Mouse (Mus musculus) embryonic facial prominence, embryonic 10.5 days (tissue): ENCODE results near the gene Lrpap1. TPM values are rescaled to one million over a fixed set of nuclear protein-coding genes. Genes with fewer than 3 reads are reported as not detected.
A peak's percentile ranks its signal among the peaks of the same experiment; 100 is the strongest.

Experiments
- DNase-seq: peaks from one replicate; pipeline ENCODE4 v3.0.0-alpha.2; 2017; ENCODE audit warnings: low spot score
- H3K27ac ChIP-seq: fragments of 300-500 bp; sonication (generic); replicated peaks from 2 replicates; pipeline ENCODE4 v1.5.1; 2016; ENCODE audit warnings: mild to moderate bottlenecking
- H3K27me3 ChIP-seq: fragments of 300-500 bp; sonication (generic); replicated peaks from 2 replicates; pipeline ENCODE4 v1.6.1; 2016; ENCODE audit warnings: low read depth, mild to moderate bottlenecking; ENCODE audit not compliant: poor library complexity, severe bottlenecking
- H3K36me3 ChIP-seq: fragments of 300-500 bp; sonication (generic); replicated peaks from 2 replicates; pipeline ENCODE4 v1.6.1; 2016; ENCODE audit warnings: mild to moderate bottlenecking, moderate library complexity
- H3K4me1 ChIP-seq: fragments of 300-500 bp; sonication (generic); 2 replicates; pipeline ENCODE4 v1.6.1; 2016
- H3K4me3 ChIP-seq: fragments of 300-500 bp; sonication (generic); 2 replicates; pipeline ENCODE4 v1.5.1; 2016; ENCODE audit warnings: mild to moderate bottlenecking, moderate library complexity
- H3K9me3 ChIP-seq: fragments of 300-500 bp; sonication (generic); 2 replicates; pipeline ENCODE4 v1.6.1; 2016; ENCODE audit warnings: mild to moderate bottlenecking
- WGBS: fragments of 180-500 bp; shearing (Covaris S2); methylation state at CpG from one replicate; pipeline ENCODE4 v1.1.7; 2016; 5-methylcytosine and 5-hydroxymethylcytosine counted together
- polyA plus RNA-seq: library from polyadenylated mRNA; unstranded; fragments of >200 nt; fragmentation: Nextera tagmentation; extraction: Ambion mirVana; gene quantifications from 2 replicates; pipeline ENCODE4 v1.2.1, GENCODE M21; 2016

The Lrpap1 gene
- polyA plus RNA-seq, 1 experiment from 2014 or later, result 72.4 TPM

DNA sequence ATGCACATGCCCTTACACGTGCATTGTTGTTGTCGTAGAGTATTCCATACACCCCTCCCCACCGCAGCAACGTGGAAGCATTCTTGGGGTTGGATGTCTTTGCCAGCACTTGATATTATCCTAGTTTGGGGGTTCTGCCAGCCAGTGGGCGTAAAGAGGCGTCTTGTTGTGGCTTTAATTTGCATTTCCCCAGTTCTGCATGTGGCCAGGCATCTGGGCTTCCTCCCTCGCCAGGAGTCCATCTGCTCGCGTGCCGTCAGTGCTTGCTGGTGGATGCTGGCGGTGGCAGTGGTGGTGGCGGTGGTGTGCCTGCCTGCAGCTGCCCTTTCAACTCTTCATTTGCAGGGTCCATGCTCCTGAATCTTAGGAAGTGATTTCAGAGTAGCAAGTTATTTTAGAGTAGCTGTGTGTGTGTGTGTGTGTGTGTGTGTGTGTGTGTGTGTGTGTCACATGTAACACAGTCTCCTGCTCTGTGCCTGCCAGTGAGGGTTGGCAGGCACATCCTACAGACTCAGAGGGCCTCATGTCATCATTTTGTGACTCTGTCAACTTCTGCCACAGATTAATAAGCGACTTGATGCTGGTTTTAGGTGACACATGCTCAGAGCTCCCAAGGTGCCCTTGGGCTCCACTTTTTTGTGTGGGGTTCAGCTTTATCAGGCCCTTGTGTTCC, 32.1 kb upstream of the Lrpap1 start:
- H3K4me3 ChIP-seq, result no peak overlapping the region
- H3K36me3 ChIP-seq, result no peaks in the 10 kb centered on the region
- no peaks in the 10 kb centered on the region for H3K9me3 ChIP-seq
- H3K27ac ChIP-seq, result no peak overlapping the region
- peaks cover 7% of the 10 kb centered on the region for H3K4me1 ChIP-seq
- no peaks in the 10 kb centered on the region; the same call in 1 of the 2 replicates for H3K27me3 ChIP-seq
- 73% methylated on average over 13 of the region's 13 CpGs for WGBS
- DNase-seq, result no peak

DNA sequence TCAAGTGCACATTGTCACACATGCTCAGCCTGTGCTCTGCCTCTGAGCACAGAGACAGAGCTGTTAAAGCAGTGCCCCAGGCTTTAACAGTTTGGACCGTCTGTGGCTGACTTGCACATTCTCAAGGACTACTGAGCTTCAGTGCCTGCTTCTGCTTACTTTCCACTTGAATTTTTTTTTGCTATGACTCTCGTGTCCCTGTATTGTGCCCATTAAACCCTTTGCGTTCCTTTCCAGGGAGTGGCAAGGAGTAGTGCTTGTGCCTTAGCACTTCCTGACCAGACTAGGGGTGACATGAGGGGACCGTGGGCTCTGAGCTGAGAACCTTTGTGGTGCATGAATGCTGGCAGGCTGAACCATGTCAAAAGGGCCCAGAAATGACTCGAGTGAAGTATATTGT, 30.3 kb upstream of the Lrpap1 start:
- Histone ChIP-seq H3K4me1 (peaks cover 4% of the 10 kb centered on the region; the same call in 1 of the 2 replicates), H3K4me3 (no peak overlapping the region), H3K27ac (no peak overlapping the region), H3K27me3 (no peaks in the 10 kb centered on the region; the same call in 1 of the 2 replicates), H3K9me3 (no peaks in the 10 kb centered on the region), H3K36me3 (no peaks in the 10 kb centered on the region)
- no peak for DNase-seq
- 73% methylated on average over 5 of the region's 5 CpGs for WGBS

DNA sequence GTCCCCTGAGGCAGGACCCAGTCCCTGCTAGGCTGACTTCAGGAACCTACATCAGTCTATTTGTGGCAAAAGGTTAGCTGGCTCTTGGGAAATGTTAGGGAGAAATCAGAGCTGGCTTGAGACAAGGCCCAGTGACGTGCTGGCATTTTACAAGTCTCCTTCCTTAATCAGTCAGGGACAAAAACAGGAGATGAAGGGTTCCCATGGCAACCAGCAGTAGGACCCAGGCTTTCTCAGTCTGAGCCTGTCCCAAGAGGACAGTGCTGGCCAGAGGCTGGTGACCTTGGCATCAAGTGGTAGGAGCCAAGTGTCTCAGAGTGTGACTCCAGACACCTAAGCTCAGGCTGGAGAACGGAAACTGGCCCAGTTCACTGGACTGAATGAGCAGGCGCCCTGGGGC, 28.7 kb upstream of the Lrpap1 start:
- no peak for DNase-seq
- WGBS, result 62% methylated on average over 3 of the region's 3 CpGs

DNA sequence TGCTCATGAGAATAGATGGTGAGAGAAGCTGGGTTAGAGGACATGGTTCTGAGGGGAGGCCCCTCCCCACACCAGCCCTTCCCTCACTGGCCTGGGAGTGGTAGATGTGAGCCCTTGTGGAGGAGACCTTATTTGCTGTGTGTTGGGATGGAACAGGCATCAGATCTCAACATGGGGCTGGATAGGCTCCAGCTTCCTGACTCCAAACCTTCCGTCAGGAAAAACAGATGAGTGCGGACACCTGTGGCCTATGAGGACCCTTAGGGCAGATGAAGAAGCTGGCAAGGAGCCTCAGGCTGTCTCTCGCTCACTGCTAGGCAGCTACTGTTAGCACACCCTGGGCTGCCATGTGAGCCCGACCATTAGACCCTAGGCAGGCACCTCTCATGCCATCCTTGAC, 27.9 kb upstream of the Lrpap1 start:
- Histone ChIP-seq H3K9me3 (no peaks in the 10 kb centered on the region), H3K27ac (no peak overlapping the region), H3K27me3 (no peaks in the 10 kb centered on the region), H3K4me3 (no peak overlapping the region), H3K36me3 (no peaks in the 10 kb centered on the region), H3K4me1 (peaks cover 4% of the 10 kb centered on the region; the same call in 1 of the 2 replicates)
- 86% methylated on average over 4 of the region's 4 CpGs for whole genome bisulfite sequencing
- DNase-seq, result no peak

More for the DNA sequence above, 28.7 kb upstream of the Lrpap1 start:
- no peak overlapping the region for H3K4me3 ChIP-seq
- no peaks in the 10 kb centered on the region for H3K9me3 ChIP-seq
- H3K36me3 ChIP-seq, result no peaks in the 10 kb centered on the region
- peaks cover 4% of the 10 kb centered on the region; the same call in 1 of the 2 replicates for H3K4me1 ChIP-seq
- H3K27me3 ChIP-seq, result no peaks in the 10 kb centered on the region; the same call in 1 of the 2 replicates
- no peak overlapping the region for H3K27ac ChIP-seq

DNA sequence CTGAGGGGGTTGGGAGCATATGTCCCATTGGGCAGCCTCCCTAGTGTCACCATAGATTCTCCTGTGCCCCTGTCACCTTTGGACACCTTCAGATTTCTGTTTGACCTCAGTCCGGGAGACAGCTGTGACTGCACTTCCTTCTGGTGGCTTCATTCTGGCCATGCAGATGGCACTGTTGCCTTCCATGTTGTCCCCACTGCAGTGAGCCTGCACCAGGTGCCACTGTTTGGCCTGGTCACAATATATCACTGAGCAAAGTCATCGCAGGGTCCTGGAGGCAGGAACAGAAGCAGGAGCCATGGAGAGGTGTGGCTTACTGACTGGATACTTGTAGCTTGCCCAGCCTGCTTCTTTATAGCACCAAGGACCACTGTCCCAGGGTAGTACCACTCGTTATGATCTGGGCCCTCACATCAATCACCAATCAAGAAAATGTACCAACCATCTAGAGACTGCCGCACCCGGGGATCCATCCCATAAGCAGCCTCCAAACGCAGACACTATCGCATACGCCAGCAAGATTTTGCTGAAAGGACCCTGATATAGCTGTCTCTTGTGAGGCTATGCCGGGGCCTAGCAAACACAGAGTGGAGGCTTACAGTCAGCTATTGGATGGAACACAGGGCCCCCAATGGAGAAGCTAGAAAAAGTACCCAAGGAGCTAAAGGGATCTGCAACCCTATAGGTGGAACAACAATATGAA, 26.9 kb upstream of the Lrpap1 start:
- WGBS, result 91% methylated on average over 9 of the region's 9 CpGs
- peaks cover 4% of the 10 kb centered on the region; the same call in 1 of the 2 replicates for H3K4me1 ChIP-seq
- no peaks in the 10 kb centered on the region for H3K27me3 ChIP-seq
- no peak overlapping the region for H3K27ac ChIP-seq
- no peaks in the 10 kb centered on the region for H3K36me3 ChIP-seq
- no peak for DNase-seq
- no peaks in the 10 kb centered on the region for H3K9me3 ChIP-seq
- H3K4me3 ChIP-seq, result no peak overlapping the region

DNA sequence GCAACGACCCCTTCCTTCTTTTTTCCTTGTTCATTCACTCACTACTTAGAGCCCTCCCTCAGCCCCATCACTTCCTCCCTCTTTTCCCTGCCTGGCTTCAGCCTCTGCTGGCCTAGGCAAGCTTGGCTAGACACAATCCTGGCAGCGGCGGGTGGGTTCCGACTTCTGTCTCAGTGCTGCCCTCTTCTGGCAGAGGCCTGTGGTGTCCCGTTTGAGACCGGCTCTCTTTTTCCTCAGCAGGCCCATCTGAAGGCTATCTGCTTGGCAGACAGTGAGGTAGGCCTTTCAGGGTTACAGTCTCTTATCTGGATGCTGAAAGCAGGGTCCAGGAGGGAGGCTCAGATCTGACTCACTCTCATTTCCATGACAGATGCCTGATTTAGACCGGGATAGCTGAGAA, 26.2 kb upstream of the Lrpap1 start:
- DNase-seq, result peak; percentile 88
- no peaks in the 10 kb centered on the region for H3K36me3 ChIP-seq
- H3K27ac ChIP-seq, result peak overlapping the region; percentile 40; the same call in 1 of the 2 replicates
- peaks cover 4% of the 10 kb centered on the region; the same call in 1 of the 2 replicates for H3K4me1 ChIP-seq
- 6% methylated on average over 7 of the region's 7 CpGs for WGBS
- no peak overlapping the region for H3K4me3 ChIP-seq
- no peaks in the 10 kb centered on the region for H3K27me3 ChIP-seq
- no peaks in the 10 kb centered on the region for H3K9me3 ChIP-seq

DNA sequence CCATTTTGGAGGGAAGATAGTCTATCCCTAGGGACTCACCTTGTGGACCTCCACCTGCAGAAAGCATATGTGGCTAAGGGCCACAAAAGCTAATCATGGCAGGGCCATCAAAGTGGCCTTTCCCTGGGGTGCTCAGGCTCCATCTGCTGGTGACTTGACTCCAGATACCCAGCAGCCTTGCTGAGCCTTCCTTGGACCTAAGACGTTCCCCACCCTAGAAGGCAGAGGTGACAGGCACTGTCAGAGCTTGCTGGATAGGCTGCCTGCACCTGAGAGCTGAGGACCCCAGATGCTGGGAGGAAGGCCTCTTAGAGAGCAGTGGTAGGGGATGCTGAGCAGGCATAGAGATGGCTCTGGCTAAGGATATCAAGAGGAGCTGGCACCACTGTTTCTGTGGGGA, 25.7 kb upstream of the Lrpap1 start:
- Histone ChIP-seq H3K9me3 (no peaks in the 10 kb centered on the region), H3K4me1 (peaks cover 4% of the 10 kb centered on the region; the same call in 1 of the 2 replicates), H3K27me3 (no peaks in the 10 kb centered on the region), H3K27ac (peak overlapping the region; percentile 40; the same call in 1 of the 2 replicates), H3K36me3 (no peaks in the 10 kb centered on the region), H3K4me3 (no peak overlapping the region)
- DNase-seq, result no peak
- 45% methylated on average over 1 of the region's 1 CpGs for WGBS

DNA sequence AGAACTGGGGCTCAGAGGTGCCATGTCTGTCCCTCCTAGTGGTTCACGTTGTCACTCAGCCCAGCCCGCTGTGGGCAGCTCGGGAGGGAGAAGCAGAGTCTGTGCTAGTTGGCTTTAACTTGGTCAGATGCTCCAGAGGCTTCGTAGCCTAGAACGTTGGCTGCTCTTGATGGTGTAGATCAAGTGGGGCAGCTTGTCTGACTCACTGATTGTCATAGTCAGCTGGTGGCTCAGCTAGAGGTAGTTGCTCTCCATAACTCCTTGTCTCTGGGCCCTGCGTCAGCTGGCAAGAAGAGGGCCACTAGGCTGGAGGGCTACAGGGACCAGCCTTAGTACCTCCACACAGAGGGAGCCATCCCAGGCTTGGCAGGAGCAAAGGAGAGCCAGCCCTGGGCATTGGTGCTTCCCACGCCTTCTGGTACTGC, 24.2 kb upstream of the Lrpap1 start:
- no peaks in the 10 kb centered on the region for H3K9me3 ChIP-seq
- no peaks in the 10 kb centered on the region for H3K27me3 ChIP-seq
- H3K36me3 ChIP-seq, result no peaks in the 10 kb centered on the region
- peaks cover 4% of the 10 kb centered on the region; the same call in 1 of the 2 replicates for H3K4me1 ChIP-seq
- no peak for DNase-seq
- no peak overlapping the region for H3K27ac ChIP-seq
- 90% methylated on average over 7 of the region's 7 CpGs for WGBS
- no peak overlapping the region for H3K4me3 ChIP-seq

DNA sequence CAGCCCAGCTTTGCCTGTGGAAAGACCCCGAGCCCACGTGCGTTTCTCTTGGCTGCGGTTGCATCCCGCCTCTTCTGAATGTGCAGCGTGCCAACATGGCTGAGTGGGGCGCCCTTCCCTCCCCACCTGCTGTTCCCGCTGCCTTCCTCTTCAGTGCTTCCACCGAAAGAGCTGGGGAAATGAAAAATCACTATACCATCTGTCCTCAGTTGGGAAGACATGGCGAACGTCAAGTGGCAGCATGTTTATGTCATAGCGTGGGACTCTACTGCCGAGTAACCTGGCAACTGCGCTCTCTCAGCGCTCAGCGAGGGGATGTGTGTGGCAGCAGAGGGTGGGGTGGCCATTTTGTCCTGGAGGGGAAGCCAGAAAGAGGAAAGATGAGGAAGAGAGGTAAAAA, 23.6 kb upstream of the Lrpap1 start:
- Histone ChIP-seq H3K36me3 (no peaks in the 10 kb centered on the region), H3K9me3 (no peaks in the 10 kb centered on the region), H3K27me3 (no peaks in the 10 kb centered on the region), H3K4me1 (peaks cover 4% of the 10 kb centered on the region; the same call in 1 of the 2 replicates), H3K4me3 (no peak overlapping the region), H3K27ac (no peak overlapping the region)
- 92% methylated on average over 16 of the region's 16 CpGs for WGBS
- DNase-seq, result no peak

DNA sequence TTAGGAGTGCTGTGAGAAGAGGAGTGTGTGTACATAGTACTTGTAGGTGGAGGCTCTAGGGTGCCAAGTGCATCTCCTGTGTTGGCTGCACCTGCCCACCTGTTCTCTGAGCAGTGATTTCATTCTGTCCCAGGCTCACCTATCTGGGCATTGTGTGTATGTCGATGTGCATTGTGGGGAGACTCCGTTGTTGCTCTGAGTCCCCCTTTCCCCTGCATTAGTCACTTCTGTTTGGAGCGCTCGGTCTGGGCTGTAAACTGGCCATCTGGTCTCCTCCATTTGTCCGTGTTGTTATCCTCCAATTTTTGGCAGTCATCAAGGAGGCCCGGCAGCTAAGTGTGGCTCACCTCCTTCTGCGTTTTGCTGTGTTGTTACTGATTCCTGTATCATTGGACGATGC, 14.5 kb upstream of the Lrpap1 start:
- DNase-seq, result no peak
- H3K36me3 ChIP-seq, result no peaks in the 10 kb centered on the region
- H3K27me3 ChIP-seq, result no peaks in the 10 kb centered on the region
- no peaks in the 10 kb centered on the region for H3K9me3 ChIP-seq
- no peaks in the 10 kb centered on the region for H3K4me1 ChIP-seq
- 88% methylated on average over 8 of the region's 8 CpGs for WGBS
- H3K4me3 ChIP-seq, result no peak overlapping the region
- H3K27ac ChIP-seq, result no peak overlapping the region

DNA sequence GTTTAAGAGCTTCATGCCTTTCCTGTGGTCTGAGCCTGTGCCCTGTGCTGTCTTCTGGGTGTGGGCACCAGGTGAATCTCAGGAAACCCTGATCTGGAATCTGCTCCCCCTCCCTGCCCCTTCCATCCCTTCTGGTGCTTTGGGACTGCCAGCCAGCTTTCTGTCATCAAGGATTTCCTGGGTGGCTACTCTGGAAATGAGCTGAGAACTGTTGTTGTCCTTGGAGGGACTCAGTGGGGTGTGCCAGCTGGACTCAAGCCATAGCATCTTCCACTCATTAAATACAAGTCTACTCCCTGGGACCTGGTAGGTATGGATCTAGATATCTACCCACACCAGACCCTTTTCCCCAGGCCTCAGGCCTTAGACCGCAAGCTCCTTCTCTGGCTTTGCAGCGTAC, 12.9 kb upstream of the Lrpap1 start:
- no peaks in the 10 kb centered on the region for H3K36me3 ChIP-seq
- DNase-seq, result no peak
- peaks cover 1% of the 10 kb centered on the region for H3K4me1 ChIP-seq
- H3K9me3 ChIP-seq, result no peaks in the 10 kb centered on the region
- 94% methylated on average over 2 of the region's 2 CpGs for WGBS
- H3K27ac ChIP-seq, result no peak overlapping the region
- H3K27me3 ChIP-seq, result no peaks in the 10 kb centered on the region
- H3K4me3 ChIP-seq, result no peak overlapping the region

DNA sequence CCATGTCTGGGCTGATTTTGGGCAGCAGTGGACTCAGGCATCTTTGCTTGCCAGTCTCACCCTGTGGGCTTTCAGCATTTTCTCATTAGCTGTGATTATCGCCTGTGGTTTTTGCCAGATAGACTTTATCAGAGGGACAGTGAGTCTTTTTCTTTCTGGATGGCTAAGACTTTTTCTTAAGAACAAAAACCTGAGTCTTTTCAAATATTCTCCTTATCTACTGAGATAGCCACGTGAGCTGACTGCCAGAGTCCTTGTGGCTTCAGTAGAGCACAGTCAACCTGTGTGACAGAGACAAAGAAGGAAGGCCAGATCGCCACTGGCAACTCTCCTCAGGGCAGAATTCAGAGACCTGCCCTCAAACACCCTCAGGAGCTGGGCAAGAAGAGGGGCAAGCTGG, 12.1 kb upstream of the Lrpap1 start:
- peaks cover 9% of the 10 kb centered on the region for H3K4me1 ChIP-seq
- no peaks in the 10 kb centered on the region for H3K27me3 ChIP-seq
- whole genome bisulfite sequencing, result 76% methylated on average over 3 of the region's 3 CpGs
- no peak for DNase-seq
- H3K36me3 ChIP-seq, result no peaks in the 10 kb centered on the region
- H3K9me3 ChIP-seq, result no peaks in the 10 kb centered on the region
- H3K4me3 ChIP-seq, result no peak overlapping the region
- no peak overlapping the region for H3K27ac ChIP-seq

DNA sequence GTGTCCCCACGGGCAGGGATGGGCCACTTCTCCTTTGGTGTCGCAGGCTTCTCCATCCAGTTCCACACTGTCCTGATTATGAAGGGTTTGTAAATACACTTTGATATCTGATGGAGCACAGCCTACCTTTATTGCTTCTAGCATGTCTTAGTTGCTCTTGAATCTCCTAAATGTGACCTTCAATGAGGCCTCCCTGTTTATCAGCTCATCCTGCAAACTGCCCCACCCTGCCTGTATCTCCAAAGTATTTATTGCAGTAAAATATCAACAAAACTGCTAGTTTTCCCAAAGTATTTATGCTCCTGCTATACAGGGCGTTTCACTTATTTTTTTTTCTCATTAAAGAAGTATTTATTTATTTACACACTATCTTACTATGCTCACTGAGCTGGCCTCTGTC, 10.4 kb upstream of the Lrpap1 start:
- WGBS, result 78% methylated on average over 3 of the region's 3 CpGs
- no peak overlapping the region for H3K4me3 ChIP-seq

More for the DNA sequence above, 10.4 kb upstream of the Lrpap1 start:
- Histone ChIP-seq H3K4me1 (peaks cover 15% of the 10 kb centered on the region), H3K27me3 (no peaks in the 10 kb centered on the region), H3K36me3 (no peaks in the 10 kb centered on the region), H3K9me3 (no peaks in the 10 kb centered on the region), H3K27ac (no peak overlapping the region)
- DNase-seq, result no peak
